Mouse (Mus musculus) spleen, postnatal 10 days (tissue): ENCODE measurements at regions not wholly inside any gene's neighbourhood (a gene's known extent, or its start where the extent isn't known, plus 50 kb on each side); places are given as distances from the start of the nearest gene placed in this dataset.

Experiments
- DNase-seq, 2 experiments: peaks; one replicate each; pipeline ENCODE4 v3.0.0; 2021 to 2022; ENCODE audit warnings: low spot score in 2 of 2

DNA sequence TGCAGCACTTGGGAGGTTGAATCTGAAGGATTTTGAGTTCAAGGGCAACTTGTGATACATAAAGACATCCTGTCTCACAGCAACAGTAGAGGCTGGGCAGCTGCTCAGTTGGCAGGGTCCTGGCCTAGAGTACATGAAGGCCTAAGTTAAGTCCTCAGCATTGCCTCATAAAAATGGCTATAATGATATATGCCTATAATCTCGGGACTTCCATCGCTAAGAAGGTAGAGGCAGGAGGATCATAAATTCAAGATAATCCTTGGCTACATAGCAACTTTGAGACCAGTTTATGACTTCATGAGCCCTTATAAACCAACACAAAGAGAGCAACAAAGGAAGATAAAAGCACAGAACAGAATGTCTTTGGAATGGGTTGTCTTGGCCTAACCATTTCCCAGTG lies 570.0 kb upstream of the Auts2 start:
- DNase-seq, result no peak

DNA sequence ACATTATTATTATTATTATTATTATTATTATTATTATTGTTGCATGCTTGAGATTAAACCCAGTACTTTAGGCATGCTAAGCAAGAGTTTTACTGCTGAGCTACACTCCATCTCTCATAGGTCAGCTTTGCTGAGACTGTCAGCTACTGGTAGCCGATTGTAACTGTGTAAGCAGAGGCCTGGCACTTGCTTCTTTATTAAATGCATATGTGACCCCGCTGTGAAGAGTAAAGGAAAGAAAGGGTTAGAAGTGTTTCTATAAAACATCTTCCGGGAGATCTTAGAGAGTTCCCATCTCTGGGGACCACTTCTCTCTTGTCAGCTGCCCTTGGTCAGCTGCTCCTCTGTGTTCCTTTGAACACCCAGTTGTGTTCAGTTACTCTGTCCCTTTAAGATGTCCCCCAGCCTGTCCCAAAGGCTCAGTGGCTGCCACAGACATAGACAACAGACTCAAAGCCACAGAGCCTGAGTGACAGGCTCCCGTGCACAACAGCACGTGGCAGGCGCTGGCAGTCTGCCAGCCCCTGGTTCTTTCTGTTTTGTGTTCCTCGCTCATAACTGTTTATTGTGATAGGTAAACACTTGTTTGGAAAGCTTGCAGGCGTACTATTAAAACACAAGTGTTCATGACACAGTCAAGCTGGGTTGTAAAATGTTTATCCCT lies 563.7 kb upstream of the Auts2 start:
- no peak for DNase-seq

DNA sequence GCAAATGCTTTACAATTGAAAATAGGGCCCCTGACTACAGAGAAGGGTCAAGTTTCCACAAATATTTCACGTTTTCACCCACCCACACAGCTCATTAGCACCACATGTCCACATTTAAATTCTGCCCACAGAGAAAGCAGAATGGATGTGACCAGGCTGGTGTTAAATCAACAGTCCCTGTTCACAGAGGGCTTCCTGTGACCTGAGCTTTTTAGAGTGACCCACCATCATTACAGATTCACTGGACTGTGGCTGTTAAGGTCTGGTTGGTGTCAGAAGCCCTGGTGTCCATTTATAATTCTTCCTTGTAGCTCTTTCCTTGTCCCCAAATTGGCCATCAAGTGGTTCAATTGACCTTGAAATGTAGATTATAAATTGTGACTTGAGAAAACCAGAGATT lies 553.2 kb upstream of the Auts2 start:
- DNase-seq, result no peak

GRCm38 (mm10) chr5:133084859-133085258 lies 541.7 kb upstream of the Auts2 start:
- DNase-seq, result no peak

DNA sequence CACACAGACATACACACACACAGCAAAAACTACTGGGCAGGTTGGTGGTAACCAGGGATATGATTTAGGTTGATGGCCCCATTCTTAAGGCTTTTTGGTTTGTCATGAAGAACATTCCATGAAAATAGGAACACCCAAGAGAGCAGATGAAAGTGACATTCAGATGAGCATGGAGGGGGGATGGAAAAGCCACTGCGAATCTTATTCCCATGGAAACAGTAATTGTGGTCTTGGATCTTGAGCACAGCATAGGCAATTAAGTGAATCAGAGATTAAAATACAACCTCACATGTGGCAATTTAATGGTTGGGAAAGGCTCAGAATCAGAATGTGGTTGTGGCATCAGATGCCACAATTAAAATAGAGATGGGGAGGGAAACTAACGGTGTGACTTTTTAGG lies 537.6 kb upstream of the Auts2 start:
- DNase-seq, result no peak

DNA sequence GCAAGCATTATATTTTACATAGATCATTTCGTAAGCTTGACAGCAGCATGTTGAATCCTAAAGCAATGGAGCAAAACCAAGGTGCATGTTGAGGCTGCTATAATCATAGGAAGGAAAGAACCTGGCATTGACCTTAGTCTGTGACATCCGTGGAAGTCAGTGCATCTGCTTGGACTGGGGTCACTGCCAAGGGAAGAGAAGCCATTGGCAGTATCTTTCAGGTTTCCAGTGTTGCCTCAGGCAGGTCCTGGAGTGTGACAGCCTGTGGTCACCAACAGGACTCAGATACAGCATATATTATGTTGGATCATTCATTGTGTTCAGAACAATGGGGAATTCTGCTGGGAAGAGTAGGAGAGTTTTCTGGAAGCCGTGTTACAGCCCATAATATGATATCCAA lies 535.8 kb upstream of the Auts2 start:
- no peak for DNase-seq

GRCm38 (mm10) chr5:133078390-133078789 lies 535.2 kb upstream of the Auts2 start:
- DNase-seq, result no peak

DNA sequence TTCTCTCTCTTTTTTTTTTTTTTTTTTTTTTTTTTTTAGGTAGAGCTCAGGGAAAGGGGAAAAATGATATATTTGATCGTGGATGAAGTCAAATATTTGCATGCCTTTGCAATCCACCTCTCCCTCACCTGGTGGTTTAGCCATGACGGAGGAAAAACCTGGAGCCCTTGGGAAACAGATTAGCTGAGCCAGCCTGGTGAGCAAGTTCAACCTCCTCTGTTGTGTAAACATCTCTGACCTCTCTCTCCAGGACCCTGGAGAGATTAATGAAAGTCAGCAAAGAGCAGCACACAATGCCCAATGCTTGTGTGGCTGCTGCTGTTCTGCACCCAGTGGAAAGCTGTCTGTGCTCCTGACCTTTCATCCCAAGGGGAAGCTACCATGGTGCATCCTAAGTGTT lies 530.2 kb upstream of the Auts2 start:
- DNase-seq, result no peak

GRCm38 (mm10) chr5:133070141-133070540 lies 527.0 kb upstream of the Auts2 start:
- no peak for DNase-seq

GRCm38 (mm10) chr5:133062481-133062880 lies 519.3 kb upstream of the Auts2 start:
- no peak for DNase-seq

DNA sequence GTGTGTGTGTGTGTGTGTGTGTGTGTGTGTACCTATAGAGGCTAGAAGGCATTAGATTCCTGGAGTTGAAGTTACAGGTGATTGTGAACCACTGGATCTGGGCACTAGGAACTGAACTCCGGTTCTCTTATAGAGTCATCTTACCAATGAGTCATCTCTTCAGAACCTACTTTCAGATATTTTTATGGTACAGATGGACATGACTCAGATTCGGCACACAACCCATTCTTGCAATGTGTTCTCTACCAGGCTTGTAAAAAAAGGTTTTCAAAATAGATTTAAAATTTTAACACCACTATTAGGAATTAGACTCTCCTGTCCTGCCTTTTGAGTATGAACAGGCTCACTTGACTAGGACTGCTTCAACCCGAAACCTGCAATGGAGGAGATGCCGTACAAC lies 504.3 kb upstream of the Auts2 start:
- no peak for DNase-seq

GRCm38 (mm10) chr5:133045637-133046036 lies 502.5 kb upstream of the Auts2 start:
- no peak for DNase-seq

DNA sequence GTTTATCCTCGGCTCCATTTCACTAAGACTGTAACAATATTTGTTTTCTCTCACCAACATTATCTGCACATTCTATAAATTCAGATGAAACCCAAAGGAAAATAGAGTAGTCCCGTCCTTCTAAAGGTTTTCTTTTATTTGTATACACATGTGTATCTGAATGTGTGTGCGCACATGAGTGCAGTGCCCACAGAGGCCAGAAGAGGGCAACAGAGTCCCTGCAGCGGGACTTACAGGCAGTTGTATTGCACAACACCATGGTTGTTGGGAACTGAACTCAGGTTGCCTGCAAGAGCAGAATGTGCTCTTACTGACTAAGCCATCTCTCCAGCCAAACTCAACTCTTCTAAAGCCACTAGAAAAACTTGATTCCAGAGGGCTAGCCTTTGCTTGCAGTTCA lies 484.4 kb upstream of the Auts2 start:
- no peak for DNase-seq

- DNase-seq, result no peak
These were observed 482.0 kb upstream of the Auts2 start for GRCm38 (mm10) chr5:133025121-133025520.

DNA sequence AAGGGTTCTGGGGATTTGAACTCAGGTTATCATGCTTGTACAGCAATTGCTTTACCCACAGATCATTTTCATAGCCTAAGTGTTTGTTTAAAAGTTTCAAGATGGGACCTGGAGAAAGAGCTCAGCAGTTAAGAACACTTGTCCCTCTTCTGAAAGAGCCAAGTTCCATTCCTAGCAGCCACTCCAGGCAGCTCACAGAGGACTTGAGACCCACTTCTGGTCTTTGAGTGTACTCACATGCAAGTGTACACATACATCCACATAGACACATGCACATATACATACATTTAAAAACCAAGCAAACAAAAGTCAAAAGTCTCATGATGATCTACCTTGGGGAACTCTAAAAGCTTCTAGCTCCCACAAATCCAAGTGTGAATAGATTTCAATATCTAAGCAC lies 477.7 kb upstream of the Auts2 start:
- DNase-seq, result no peak

DNA sequence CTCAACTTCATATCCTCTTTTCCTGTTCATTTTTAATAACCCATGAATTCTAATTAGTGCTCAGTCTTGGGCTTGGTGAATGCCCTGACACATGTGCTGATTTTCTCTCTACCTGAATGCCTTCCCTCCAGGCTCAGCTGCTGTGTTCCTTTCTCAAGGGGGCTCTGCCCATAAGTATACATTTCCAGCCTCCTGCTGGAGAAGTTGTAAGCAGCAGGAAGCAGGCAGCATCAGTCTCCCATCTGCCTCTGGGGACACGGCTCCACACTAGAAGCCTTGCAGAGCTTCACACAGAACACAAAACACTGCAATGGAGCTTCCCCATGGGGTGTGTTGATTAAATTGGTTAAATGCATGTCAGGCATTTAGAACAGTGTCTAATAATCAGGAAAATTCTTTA lies 477.0 kb upstream of the Auts2 start:
- no peak for DNase-seq

DNA sequence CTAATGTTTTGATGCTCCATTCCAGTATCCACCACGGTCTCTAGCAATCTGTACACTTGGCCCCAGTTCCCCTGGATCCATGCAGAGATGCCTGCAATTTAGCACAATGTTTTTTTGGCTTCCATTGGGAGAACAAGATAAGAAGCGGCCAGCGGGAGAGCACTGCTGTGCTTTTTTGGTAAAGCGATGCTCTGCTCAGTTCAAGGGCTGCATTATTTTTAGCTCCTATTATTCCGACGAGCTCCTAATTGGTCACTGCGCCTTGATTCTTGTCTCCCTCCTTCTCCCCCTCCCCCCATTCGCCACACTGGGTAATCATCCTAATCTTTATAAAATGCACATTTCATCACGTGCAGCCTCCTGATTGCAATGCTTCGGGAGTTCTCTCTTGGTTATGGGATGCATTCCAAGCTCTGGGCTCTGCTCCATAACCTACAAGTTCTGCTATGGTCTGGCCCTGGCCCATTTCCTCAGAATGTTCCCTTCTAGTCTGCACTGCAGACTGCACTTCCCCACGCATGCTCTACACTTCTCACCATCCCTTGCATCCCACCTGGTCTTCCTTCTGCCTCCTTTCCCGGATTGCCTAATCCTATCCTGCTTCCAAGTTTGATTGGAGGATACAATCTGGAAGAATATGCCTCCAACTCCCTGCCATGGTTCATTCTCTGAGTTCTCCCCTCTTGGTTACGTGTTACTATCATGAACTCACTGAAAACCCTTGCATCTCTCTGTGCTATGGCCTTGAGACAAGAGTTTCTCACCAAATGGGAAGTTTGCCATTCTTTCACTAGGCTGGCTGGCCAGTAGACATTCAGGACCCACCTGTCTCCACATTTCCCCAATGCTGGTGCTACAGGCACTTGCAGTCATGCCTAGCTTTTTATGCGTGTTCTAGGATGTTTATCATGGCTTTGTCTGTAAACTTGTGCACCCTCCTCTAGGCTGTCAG lies 467.8 kb upstream of the Auts2 start:
- DNase-seq, result no peak

GRCm38 (mm10) chr5:132982866-132983265 lies 439.7 kb upstream of the Auts2 start:
- no peak for DNase-seq

DNA sequence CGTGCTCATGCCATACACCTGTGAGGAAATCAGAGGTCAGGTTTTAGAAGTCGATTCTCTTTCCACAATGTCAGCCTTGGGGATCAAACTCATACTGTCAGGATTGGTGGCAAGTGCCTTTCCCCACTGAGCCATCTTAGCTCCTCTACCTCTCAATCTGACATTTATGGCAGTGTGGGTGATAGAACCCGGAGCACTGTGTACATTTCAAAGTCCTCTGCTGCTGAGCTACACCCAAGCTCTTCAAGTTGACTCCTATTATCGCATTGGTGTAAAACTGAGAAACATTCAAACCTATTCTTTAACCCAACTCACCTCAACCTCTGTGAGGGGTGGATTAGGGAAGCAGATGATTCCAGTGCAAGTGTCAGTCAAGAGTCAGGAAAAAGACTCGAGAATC lies 435.9 kb upstream of the Auts2 start:
- DNase-seq, result no peak

DNA sequence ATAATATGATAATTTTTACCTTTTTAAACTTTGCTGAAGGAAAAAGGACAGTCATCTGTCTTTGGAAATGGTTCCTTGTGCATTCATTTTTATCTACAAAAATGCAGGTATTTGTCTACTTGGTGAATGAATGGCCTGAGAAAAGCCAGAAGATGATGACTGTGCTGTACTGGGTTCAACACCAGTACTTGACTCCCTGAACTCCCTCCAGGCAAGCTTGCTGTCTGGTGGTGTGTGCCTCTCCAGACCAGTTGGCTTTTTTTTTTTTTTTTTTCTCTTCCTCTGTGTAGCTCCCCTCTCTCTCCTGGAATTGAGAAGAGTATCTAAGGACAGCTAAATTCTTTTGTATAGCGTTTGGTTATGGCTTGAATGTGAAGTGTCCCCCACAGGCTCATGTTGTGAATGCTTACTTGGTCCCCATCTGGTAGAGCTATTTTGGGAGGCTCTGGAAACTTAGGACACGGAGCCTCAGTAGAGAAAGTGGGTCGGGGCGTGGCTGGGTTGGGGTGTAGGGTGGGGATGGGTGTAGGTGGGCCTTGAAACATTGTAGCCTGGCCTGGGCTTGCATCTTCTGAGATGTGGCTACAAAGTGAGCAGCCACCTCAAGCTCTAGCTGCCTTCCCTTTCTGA lies 432.3 kb upstream of the Auts2 start:
- DNase-seq, result no peak

DNA sequence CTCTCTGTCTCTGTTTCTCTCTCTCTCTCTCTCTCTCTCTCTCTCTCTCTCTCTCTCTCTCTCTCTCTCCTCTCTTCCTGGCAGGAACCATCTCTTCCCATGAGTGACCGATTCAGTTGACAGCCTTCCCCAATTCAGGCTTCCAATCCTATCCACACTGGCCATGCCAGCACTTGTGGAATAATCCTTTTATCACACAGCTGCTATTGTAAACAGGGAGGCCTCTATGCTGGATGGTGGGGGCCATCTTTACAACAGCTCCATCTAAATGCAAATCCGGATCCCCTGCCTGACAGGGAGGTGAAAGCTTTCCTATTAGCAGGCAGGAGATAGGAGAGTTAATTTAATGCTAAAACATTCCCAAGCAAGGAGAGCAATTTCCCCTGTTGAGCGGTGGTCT lies 431.7 kb upstream of the Auts2 start:
- DNase-seq, result no peak

DNA sequence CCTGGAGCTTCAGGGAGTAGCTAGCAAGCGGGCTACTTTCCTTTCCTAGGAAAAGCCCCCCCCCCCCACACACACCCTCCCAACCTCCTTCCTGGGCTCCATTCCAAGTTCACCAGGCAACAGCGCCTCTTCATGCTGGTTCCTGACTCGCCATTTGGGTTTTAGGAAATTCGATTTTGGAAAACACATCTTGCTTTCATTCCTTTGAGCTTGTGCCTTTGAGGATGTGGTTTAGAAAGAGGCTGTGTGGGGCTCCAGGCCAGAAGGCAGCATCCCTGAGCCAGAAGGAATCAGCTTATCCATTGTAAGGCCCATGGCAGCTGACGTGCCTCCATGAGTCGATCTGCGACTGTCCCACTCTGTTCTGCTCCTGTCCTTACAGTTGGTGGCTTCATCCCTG lies 427.9 kb upstream of the Auts2 start:
- DNase-seq, result no peak

- DNase-seq, result no peak
These were observed 426.2 kb upstream of the Auts2 start for GRCm38 (mm10) chr5:132969376-132969775.
